Comparison of ENCODE assay signal across 25 mouse cellular contexts in genomic region chr17:83770931-83771330, GRCm38 (mm10).
DNase-seq lines count a peak whose midpoint lies in the region; TF ChIP-seq lines count a peak whose summit lies in the region.
"Had no signal": no experiment of that assay in that cellular context is flagged by ENCODE, and none has a peak within 500 bp of the region (broad histone marks: within the 10 kb centered on the region; RNA-seq: fewer than 3 reads in every experiment).

No protein-coding gene starts in this region.

- peak; percentile 60 for DNase-seq in adrenal gland, adult 2 months
- no peak for DNase-seq in adrenal gland, postnatal 4 days (ENCODE audit: low spot score in 2 of 2)
- DNase-seq in thymus, adult 2 months: no peak
- no peak for DNase-seq in thymus, postnatal 10 days (ENCODE audit: low spot score in 2 of 2)
- peak; percentile 16 for DNase-seq in adrenal gland, postnatal 25 days
- no peak for DNase-seq in cerebellum, adult 2 months
- DNase-seq in liver: no peak
- DNase-seq: cerebellum, adult 11-12 months; gastrocnemius, postnatal 25 days; heart, adult 11 months; heart, postnatal 4 days; kidney, adult 9 months; kidney, postnatal 10 days; layer of hippocampus, postnatal 36 days; lung, embryonic 14.5 days; right cerebral cortex, postnatal 4 days had no signal

- H3K27ac ChIP-seq in thymus, adult 2 months (ENCODE audit: control insufficient read depth, insufficient read depth, low read length): peak overlapping the region; percentile 3
- no peak overlapping the region for H3K27ac ChIP-seq in cerebellum, adult 2 months (ENCODE audit: insufficient read depth, low read length)
- H3K27ac ChIP-seq: heart, embryonic 10.5 days; heart, embryonic 15.5 days; hindbrain, embryonic 14.5 days; limb, embryonic 10.5 days; limb, embryonic 15.5 days; liver, embryonic 14.5 days; midbrain, embryonic 12.5 days; neural tube, embryonic 13.5 days had no signal

- TF ChIP-seq CTCF in thymus, adult 2 months (IDR thresholded peaks at IDR 0.05; ENCODE audit: borderline replicate concordance, control insufficient read depth, extremely low read depth, insufficient read depth, low read length, poor library complexity): no peak
- TF ChIP-seq CTCF in cerebellum, adult 2 months (IDR thresholded peaks at IDR 0.05; ENCODE audit: borderline replicate concordance, insufficient read depth, low read depth, low read length): no peak

- no peaks in the 10 kb centered on the region for H3K27me3 ChIP-seq in thymus, adult 2 months (ENCODE audit: control insufficient read depth, insufficient read depth, low read length)
- H3K27me3 ChIP-seq in cerebellum, adult 2 months (ENCODE audit: control insufficient read depth, insufficient read depth, low read length): no peaks in the 10 kb centered on the region
- H3K27me3 ChIP-seq: heart, embryonic 15.5 days; limb, embryonic 15.5 days; midbrain, embryonic 12.5 days; neural tube, embryonic 13.5 days had no signal

- 0 out of 2 replicates have a peak, but pooled peaks cover 3% of the 10 kb centered on the region for H3K36me3 ChIP-seq in thymus, adult 2 months (ENCODE audit: control insufficient read depth, insufficient read depth, low read length)
- H3K36me3 ChIP-seq: midbrain, embryonic 12.5 days had no signal

- no peak overlapping the region for H3K4me3 ChIP-seq in thymus, adult 2 months (ENCODE audit: control insufficient read depth, insufficient read depth, low read length)
- H3K4me3 ChIP-seq in cerebellum, adult 2 months (replicated peaks; ENCODE audit: insufficient read depth, low read depth, low read length): no peak overlapping the region
- H3K4me3 ChIP-seq: erythroblast, embryonic 14.5 days; heart, embryonic 10.5 days; heart, embryonic 15.5 days; limb, embryonic 10.5 days; limb, embryonic 15.5 days; midbrain, embryonic 12.5 days; neural tube, embryonic 13.5 days had no signal

- peaks cover 46% of the 10 kb centered on the region for H3K4me1 ChIP-seq in thymus, adult 2 months (replicated peaks; ENCODE audit: control insufficient read depth, insufficient read depth, low read length)
- peaks cover 3% of the 10 kb centered on the region; the same call in 1 of the 2 replicates for H3K4me1 ChIP-seq in cerebellum, adult 2 months (ENCODE audit: control insufficient read depth, insufficient read depth, low read length)
- H3K4me1 ChIP-seq: heart, embryonic 10.5 days; heart, embryonic 15.5 days; limb, embryonic 15.5 days had no signal

- TF ChIP-seq POLR2A in thymus, adult 2 months (IDR thresholded peaks at IDR 0.05; ENCODE audit: control insufficient read depth, extremely low read depth, insufficient read depth, low read length, poor library complexity): no peak
- TF ChIP-seq POLR2A in cerebellum, adult 2 months (IDR thresholded peaks at IDR 0.05; ENCODE audit: borderline replicate concordance, insufficient read depth, low read length): no peak

- 54% methylated on average over 7 of the region's 7 CpGs for WGBS in thymus, adult 2 months
- 84% methylated on average over 7 of the region's 7 CpGs for WGBS in cerebellum, adult 2 months

Comparison
In these comparisons a context has a peak if more than half of its experiments do, and no peak if none do; other contexts are left out.
1. DNase-seq: peak in adrenal gland, adult 2 months (single experiment) and adrenal gland, postnatal 25 days (single experiment); none in adrenal gland, postnatal 4 days (0 of 2), thymus, adult 2 months (single experiment), thymus, postnatal 10 days (0 of 2), cerebellum, adult 2 months (0 of 2) and liver (single experiment).